Mouse (Mus musculus): ENCODE measurements around the gene Ms4a4a.

DNA sequence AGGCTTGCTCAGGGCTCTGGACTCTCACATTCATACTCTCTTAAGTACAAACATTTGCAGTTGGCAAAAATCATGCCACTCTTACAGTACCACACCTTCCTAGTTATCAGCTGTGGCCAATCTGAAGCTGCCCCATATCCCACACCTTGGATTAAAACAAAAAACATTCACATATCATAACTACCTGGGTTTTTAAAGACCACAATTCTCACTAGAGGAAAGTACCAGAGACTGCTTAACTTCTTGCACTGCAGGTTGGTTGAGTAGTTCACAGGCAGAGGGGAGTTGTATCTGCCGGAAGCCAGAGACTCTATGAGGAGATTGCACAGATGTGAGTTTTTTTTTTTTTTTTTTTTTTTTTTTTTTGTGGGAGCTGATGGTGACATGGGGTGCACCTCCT is 38.8 kb downstream of the Ms4a4a start:
- no peak for TF ChIP-seq USF1 (IDR thresholded peaks at IDR 0.05; ENCODE audit: low read depth)
- no peak for TF ChIP-seq POLR2A (IDR thresholded peaks at IDR 0.05; ENCODE audit: insufficient read length, low read depth)
- TF ChIP-seq MYOD1 (IDR thresholded peaks at IDR 0.05; ENCODE audit: control insufficient read depth in 1 of 3, insufficient read length in 2 of 3, low read depth in 2 of 3) = no peak
- TF ChIP-seq CEBPB (IDR thresholded peaks at IDR 0.05; ENCODE audit: insufficient read depth, poor library complexity, severe bottlenecking) = no peak
- TF ChIP-seq MAX (IDR thresholded peaks at IDR 0.05; ENCODE audit: low read depth) = no peak
- TF ChIP-seq TCF12 (IDR thresholded peaks at IDR 0.05; ENCODE audit: insufficient read depth, poor library complexity, severe bottlenecking) = no peak
- no peak for TF ChIP-seq POLR2AphosphoS2 (IDR thresholded peaks at IDR 0.05; ENCODE audit: insufficient read length, low read depth)
- TF ChIP-seq E2F4 (IDR thresholded peaks at IDR 0.05; ENCODE audit: insufficient read depth) = no peak
- no peak for TF ChIP-seq MYOG (IDR thresholded peaks at IDR 0.05; ENCODE audit: control insufficient read depth in 1 of 3, insufficient read depth in 1 of 3, insufficient read length in 2 of 3, low read depth in 2 of 3)
- TF ChIP-seq SRF (IDR thresholded peaks at IDR 0.05; ENCODE audit: control insufficient read depth, insufficient read length, low read depth) = no peak
